Mouse (Mus musculus) right cerebral cortex, adult 2 months (tissue): ENCODE results near the gene Setd4.
"Not testable (repeated sequence)": the region's sequence is repeated elsewhere in the genome, so short reads cannot be mapped to it uniquely, and the experiment has no call there.

Source experiments
- DNase-seq, 2 experiments: peaks; one replicate each; pipeline ENCODE4 v3.0.0; 2021 to 2022; ENCODE audit warnings: low spot score in 2 of 2

The Setd4 gene

DNA sequence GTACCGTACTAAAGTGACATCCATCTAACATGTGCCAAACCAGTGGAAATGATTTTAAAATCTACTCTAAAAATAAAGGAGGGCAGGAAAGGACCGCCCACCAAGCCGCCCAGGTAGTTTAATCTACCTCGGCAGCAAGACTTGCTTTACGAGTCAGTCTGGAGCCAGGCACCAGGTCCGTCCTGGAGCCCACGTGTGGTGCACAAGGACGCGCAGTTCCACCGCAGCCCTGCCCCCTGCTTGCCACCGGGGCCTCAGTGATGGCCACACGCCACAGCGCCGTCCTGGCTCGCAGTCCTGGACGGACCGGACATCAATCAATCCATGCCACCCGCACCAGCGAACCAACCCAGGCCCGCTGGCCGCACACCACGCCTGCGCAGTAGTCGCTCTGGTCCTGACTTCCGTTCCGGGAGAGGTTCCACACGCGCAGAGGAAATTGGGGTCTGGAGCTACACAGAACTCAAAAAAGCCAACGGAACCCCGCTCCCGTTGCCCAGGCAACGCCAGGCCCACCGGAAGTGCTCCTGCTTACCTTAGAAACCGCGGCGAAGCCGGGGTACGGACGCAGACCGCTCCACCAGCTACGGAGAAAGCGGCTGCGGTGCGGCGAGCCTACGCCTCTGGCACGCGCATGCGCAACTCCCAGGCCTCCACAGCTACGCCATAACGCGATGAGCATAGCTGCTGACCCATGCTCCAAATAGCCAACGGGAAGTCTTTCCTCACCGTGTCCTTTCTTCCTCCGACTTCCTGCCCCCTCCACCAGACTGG lies at the start of gene Setd4:
Gene Setd4 (minus strand): TSS at position 625 of the 774 bp plus-strand sequence.
- DNase-seq, result peak; percentile 93

DNA sequence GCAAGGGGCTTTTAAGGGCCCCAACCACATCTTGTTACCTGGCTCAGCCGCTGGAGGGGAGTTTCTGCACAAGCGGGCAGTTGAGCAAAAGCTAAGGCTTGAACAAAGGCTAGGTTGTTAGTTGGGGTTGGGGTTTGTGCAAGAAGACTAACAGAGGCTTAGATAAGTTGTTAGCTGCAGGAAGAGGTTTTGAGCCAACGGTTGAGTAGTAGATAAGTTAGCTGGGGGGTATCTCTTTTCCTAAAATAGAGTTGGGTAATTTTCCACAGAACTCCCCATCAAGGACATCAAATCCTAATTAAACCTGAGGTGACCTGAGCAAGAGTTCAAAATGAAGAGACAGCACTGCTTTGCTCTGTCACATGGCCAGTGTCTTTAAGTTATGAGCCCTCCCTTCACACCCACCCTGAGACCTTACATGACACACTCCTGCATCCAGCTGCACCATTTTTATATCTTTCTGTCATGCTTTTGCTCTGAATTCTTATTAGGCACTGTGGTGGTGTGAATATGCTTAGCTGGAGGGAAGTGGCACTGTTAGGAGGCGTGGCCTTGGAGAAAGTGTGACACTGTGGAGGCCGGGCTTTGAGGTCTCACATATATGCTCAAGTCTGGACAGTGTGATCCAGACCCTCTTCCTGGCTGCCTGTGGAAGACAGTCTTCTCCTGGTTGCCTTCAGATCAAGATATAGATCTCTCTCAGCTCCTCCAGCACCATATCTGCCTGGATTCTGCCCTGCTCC lies 44.7 kb upstream of the Setd4 start:
- DNase-seq, result no peak

DNA sequence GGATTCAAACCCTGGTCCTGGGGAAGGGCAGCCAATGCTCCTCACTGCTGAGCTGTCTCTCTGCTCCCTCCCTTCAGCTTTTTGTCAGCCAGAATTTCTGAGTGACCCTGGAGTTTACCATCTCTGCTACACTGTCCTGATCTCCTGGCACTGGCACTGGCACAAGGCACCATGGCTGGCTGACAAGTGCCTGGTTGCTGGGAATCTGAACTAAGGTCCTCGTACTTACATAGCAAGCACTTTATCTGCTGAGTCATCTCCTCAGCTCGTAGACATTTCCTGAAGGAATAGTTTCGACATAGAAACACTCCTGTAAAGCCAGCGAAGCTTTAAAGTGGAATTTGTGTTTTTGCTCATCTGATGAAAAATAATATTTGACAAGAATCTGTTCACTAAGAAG lies 40.1 kb upstream of the Setd4 start:
- no peak for DNase-seq

DNA sequence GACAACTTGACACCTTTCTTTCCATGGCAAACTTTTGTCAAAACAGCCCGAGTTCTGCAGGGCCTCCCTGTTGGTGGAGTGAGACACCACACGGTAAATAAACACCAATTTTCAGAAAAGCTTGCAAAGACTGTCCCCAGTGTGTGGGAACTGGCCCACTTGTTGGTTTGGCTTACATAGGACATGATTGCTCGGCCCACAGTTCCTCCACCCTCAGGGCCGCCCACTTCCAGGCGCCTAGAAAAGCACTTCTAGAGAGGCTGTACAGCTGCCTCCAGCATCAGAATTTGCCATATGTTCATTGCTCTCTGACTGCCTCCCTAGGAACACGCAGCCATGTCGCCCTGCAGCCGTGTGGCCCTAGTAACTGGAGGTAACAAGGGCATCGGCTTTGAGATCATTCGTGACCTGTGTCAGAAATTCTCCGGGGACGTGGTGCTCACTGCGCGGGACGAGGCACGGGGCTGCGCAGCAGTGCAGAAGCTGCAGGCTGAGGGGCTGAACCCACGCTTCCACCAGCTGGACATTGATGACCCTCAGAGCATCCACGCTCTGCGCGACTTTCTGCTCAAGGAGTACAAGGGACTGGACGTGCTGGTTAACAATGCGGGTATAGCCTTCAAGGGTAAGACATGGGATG lies 24.0 kb upstream of the Setd4 start, which contains the start of gene Gm5678:
Gene Gm5678 (plus strand): TSS at position 337 of the 640 bp plus-strand sequence.
- peak; percentile 60 to 72 for DNase-seq

DNA sequence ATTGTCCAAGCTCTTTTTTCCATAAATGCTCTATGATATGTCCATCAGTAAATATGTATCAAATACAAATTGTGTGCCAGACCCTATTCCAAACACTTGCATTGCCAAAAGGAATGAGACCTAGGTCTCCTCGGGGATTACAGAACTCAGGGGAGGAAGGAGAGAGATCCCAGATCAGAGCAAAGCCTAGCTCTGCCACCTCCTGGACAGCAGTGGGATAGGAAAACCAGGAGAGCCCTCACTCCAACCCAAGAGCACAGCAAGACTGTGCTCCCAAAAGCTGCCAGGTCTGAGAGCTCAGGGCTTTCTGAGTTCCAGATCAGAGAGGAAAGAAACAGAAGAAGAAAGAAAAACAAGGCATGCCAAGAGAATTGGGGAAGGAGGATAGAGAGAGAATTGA lies 22.9 kb upstream of the Setd4 start:
- peak in 1 of 2 experiments; percentile 19 for DNase-seq

DNA sequence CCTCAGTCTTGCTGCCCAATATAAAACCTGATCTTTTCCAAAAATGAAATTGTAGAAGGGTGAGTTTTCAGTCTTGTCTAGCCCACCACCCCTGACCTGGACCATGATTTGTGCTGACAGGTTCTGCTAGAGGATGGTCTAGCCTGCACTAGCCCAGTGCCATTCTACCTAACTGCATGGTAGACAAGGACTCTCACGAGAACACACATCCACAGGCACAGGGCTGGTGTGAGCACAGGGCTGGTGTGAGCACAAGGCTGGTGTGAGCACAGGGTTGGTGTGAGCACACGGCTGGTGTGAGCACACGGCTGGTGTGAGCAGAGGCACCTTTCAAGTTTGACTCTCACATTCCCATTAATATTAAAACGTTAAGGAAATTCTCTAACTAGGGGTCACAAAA lies 20.8 kb upstream of the Setd4 start:
- DNase-seq, result no peak

DNA sequence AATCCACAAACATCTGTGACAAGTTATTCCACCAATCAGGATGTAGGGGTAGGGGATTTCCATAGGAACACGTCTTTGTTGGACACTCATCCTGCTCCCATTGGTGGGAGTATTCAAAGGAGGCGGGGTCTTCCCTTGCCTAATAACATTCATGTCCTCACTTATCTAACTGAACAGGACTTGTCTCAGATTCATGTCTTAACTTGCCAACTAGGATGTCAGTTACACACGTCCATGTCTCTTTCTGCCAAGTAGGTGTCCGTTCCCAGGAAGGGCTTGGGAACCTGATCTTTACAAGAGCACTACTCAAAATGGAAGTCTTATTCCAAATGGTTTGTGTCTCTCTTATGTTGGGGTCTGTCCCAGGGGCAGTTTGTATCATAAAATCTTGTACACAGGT lies 19.9 kb upstream of the Setd4 start:
- DNase-seq, result not testable (repeated sequence)

DNA sequence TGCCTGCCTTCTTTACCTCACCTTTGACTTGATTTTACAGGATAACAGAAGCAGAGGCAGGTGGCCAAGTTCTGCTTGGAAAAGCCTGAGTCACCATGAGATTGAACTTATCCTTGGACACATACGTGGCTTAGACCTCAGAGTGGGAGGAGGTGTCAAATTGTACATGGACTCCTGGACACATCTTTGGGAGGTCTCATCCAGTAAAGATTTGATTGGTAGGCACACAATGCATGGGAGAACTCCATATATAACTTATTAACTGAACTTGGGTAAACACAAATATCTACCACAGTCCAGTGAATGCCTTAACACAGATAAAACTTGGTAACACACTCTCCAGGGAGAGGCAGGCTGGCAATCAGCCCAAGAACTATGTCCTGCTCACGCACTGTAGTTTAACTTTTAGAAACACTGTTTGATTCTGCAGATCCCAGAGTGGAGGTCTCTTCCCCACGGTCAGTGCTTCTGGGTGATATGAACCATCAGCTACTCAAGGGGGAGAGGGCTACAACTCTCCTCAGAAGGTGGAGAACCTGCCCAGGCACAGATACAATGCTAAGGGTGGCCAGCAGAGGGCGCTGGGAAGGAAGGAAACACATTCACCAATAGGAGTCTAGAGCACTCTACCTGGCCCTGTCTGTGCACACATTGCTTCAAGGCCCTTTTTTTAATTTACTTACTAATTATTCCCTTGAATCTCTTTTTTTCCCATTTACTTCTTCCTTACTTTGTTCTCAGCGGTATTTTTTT lies 11.4 kb upstream of the Setd4 start:
- DNase-seq, result peak; percentile 64 to 82

DNA sequence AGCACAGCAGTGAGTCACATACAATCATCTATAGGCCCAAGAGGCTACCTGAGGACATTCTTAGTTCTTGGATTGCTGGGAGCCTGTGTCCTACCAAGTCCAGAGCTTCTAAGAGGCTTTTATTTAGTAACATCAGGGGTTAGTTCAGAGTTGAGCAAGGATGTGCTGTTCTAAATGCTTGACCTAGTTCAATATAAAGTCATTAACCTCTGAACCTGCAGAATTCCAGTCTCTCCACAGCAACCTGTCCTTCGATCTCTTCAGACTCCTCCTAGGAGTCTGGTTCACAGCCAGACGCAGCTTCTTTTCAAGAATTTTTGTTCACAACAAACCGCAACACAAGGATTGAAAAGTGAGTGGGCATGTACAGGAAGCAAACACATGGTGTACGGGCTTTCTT lies 7.1 kb upstream of the Setd4 start:
- DNase-seq, result no peak

DNA sequence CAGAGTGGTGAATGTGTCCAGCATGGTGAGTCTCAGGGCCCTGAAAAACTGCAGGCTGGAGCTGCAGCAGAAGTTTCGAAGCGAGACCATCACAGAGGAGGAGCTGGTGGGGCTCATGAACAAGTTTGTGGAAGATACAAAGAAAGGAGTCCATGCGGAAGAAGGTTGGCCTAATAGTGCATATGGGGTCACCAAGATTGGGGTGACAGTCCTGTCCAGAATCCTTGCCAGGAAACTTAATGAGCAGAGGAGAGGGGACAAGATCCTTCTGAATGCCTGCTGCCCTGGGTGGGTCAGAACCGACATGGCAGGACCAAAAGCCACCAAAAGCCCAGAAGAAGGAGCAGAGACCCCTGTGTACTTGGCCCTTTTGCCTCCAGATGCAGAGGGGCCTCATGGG lies 5.9 kb upstream of the Setd4 start:
- DNase-seq, result no peak

DNA sequence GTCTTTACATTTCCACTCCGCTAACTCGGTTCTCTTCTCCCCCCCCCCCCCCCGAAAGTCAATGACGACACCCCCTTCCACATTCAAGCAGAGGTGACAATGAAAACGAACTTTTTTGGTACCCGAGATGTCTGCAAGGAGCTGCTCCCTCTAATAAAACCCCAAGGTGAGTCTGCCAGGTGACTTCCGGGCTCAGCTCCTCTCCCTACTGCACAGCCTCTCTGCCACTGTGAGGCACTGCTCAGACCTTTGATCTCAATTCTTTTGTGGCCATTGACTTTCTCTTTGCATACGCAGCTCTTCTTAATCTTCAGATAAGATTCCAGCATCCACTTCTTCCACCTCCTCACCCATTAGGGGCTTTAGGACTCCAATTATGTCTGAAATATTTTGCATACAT lies 4.9 kb upstream of the Setd4 start:
- DNase-seq, result no peak

DNA sequence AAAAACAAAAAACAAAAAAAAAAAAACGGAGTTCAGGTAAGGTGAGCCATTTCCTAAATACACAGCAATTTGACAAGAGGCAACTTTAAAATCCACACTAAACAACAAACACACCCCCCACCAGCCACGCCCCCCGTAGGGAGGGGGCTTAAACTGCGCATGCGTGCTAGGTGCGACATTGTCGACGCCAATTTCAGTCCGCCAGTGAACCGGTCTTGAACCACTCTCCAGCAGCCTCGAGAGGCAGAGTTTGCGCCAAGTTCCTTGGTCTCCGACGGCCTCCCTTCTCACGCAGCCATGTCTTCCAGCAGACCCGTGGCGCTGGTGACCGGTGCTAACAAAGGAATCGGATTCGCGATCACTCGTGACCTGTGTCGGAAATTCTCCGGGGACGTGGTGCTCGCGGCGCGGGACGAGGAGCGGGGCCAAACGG lies 3.8 kb upstream of the Setd4 start:
- DNase-seq, result peak; percentile 77 to 83

DNA sequence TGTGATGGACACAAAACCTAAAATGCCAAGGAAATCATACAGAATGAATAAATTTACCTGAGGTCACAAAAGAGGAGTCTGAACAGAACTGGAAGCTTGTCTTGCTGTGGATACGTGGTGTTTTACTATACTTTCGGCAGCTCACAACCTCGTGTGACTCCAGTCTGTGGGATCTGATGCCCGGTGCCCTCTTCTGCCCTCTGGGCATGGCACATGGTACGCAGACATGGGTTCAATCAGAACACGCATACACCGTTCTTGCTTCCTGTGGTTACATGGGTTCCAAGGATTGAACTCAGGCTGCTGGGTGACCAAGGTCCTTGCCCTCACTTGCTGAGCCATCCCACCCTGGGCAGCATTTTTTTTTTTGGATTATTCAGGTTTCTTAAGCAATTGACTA lies 2.3 kb upstream of the Setd4 start:
- DNase-seq, result no peak

DNA sequence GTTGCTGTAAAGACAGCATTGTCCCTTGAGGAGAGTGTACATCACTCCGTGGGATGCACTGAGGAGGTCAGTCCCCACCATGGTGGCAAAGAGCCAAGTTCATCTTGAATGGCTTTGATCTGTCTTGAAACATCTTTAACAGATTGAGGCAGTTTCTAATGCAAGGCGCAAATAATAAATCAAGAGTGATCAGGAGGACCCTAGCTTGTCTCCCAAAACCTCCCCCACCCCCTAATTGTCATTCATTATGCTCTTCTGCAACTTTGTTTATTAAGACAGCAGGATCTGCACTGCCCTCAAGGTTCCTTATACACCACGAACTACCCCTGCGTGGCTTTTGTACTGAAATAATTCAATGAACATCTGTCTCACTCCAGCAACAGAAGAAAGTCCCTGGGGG lies 1.7 kb upstream of the Setd4 start, which contains the start of gene Cbr1:
Gene Cbr1 (plus strand): TSS at position 301 of the 400 bp plus-strand sequence.
- no peak for DNase-seq

DNA sequence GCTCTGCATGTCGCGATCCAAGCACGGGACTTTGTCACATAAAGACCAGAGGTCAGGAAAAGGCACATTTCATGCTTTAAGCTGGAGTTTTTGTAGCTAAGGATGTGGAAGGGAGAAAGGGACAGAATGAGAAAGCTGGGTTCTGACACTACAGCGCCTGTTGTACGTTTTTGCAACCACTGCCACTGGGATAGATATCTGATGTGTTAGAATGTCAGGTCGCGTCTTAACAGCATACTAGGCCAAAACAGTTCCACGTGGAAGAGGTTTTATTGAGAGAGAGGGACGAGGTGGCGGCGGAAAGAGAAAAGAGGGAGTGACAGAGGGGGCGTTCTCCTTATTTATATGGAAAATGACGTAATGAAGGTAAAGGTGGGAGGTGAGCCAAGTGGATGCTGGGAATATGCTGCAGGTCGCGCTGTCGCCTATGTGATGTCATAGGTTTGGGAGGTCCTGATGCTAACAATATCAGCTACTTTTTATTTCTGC lies 662 bp upstream of the Setd4 start:
- peak; percentile 51 to 59 for DNase-seq

DNA sequence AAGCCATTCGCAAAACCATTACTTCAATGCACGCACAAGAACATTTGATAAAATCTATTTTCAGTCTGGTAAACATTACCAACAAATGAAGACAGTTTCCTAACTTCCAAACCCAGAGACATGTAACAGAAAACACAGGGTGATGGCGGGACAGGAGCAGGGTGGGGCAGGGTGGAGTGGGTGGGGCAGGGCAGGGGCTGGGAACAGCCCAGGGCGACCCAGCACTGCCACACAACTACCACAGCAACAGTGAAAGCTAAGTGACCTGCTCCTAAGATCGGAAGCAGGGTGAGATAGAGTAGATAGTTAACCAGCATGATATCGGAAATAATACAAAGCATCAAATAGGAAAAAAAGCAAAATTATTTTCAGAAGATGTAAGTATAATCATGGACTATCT lies 4.4 kb downstream of the Setd4 start:
- no peak for DNase-seq

DNA sequence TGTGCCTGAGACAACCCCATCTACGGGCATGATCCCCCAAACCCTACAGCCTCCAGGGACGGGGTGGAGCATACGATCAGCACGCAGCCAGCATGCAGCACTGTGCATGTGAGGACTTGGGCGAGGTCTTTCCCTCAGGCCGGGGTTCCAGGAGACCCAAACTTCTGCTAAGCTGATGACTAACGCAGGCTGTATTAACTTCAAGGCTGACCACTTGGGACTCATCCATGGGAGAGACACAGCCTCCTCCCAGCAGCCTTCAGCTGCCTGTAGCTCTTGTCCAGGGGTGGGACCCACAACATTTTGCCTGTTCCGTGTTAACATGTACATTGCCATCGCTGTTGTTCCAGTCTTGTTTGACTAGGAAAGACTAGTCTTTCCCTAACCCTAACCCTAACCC lies 6.3 kb downstream of the Setd4 start:
- DNase-seq, result no peak

DNA sequence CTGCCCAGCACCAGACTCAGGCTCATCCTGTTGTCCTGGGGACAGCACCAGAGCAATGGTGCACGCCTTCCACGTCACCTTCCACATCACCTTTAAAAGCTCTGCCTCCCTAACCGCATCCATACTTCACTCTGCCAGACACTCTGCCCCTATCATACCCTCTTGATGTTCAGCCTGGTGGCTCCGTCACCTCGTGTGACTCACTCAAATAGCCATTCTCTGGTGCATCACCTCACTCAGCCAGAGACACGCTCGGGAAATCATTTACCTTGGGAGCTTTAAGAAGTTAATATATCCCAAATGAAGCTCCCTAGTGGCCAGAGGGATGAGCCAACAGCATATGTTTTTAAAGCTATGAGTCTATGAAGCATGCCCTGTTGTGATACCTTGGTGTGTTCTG lies 7.1 kb downstream of the Setd4 start:
- no peak for DNase-seq

DNA sequence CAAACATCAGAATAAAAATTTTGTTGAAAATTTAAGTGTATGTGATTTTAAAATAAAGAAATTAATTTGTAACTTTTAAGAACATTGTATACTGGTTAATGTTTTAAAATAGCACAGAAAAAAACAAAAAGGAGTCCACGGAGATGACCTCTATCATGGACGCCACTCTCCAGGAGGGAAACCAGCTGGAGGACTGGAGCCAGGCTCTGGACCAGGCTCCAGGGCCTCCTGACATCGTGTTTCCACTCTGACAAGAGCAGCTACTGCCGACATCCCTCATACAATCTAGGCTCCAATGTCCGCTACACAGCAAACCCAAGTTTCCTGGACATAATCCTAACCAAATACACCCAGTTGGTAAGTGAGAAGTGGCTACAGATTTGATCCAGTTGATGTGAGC lies 8.1 kb downstream of the Setd4 start:
- no peak for DNase-seq

DNA sequence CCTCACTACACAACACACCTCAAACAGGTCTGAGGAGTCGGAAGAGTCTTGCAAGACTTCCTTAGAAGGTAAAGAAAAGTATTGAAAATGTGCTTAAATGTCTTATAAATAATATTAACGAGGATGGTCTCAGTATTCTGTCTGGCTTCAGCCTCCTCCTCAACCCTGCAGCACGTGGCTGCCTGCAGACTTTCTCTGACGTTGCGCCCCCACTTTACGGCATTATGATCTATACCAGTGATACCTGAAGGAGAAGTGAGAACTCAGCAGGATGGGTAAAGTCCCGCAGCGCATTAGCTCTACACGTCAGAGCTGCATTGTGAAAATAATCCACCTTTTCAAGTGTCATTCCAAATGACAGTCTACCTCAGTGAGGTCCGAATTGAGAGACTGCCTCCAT lies 9.4 kb downstream of the Setd4 start:
- no peak for DNase-seq

DNA sequence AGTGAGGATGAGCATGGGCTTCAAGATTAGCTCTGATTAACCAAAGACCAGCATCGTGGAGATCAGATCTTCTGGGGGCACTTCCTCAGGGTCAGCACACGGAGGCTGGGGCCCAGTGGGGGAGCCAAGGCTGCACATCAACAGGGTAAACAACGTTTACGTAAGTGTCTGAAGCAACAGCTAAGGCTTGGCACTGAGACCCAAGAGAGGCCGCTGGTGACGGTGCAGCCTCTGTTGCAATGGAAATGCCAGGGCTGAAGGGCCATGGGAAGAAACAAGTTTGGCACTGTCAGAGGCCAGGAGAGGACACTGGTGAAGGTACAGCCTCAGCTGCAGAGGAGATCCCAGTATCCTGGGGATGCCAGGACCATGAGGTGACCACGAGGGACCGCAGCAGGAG lies 10.5 kb downstream of the Setd4 start:
- no peak for DNase-seq

DNA sequence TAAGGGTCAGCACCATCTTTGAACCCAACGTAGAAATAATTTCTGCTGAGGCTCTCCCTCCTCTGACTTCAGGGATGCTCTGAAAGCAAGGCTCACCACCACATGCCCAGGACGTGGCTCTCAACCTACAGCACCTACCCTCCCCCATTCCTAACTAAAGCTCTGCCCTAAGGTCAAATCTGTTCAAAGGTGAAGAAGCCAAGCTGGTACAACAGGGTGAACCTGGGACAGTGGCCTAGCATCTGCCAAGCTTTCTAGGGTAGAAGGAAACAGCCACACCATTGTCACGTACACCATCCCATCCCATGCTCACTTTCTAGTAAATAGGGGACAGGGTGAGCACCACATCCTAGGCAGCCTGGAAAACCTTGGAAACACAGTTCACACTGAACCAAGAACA lies 11.2 kb downstream of the Setd4 start:
- DNase-seq, result no peak
